Mouse (Mus musculus) midbrain, embryonic 16.5 days (tissue): ENCODE results near the gene Kcp. TPM values are rescaled to one million over a fixed set of nuclear protein-coding genes. Genes with fewer than 3 reads are reported as not detected.

ENCODE experiments used
- ATAC-seq: fragments of 200-750 bp; cut with Nextera tagmentation; 2 replicates; pipeline ENCODE4 v1.8.0; 2017; ENCODE audit warnings: moderate TSS enrichment
- H3K27ac ChIP-seq: fragments of 300-500 bp; sonication (generic); 2 replicates; pipeline ENCODE4 v1.5.1; 2014; ENCODE audit warnings: mild to moderate bottlenecking, low read length, mixed read lengths
- H3K27me3 ChIP-seq: fragments of 300-500 bp; sonication (generic); 2 replicates; pipeline ENCODE4 v1.6.1; 2014; ENCODE audit warnings: low read depth, low read length, mixed read lengths; ENCODE audit not compliant: control insufficient read depth, insufficient read depth
- H3K36me3 ChIP-seq: fragments of 300-500 bp; sonication (generic); 2 replicates; pipeline ENCODE4 v1.6.1; 2014; ENCODE audit warnings: mild to moderate bottlenecking, low read length, moderate library complexity, mixed read lengths; ENCODE audit not compliant: control insufficient read depth, insufficient read depth
- H3K4me1 ChIP-seq: fragments of 300-500 bp; sonication (generic); 2 replicates; pipeline ENCODE4 v1.6.1; 2014; ENCODE audit warnings: mild to moderate bottlenecking, low read length, mixed read lengths; ENCODE audit not compliant: control insufficient read depth, insufficient read depth
- H3K4me2 ChIP-seq: fragments of 300-500 bp; sonication (generic); 2 replicates; pipeline ENCODE4 v1.6.1; 2014; ENCODE audit warnings: mild to moderate bottlenecking, low read length, mixed read lengths
- H3K4me3 ChIP-seq: fragments of 300-500 bp; sonication (generic); 2 replicates; pipeline ENCODE4 v1.5.1; 2014; ENCODE audit warnings: low read depth, mild to moderate bottlenecking, low read length, moderate library complexity, mixed read lengths
- H3K9ac ChIP-seq: fragments of 300-500 bp; sonication (generic); 2 replicates; pipeline ENCODE4 v1.6.1; 2014; ENCODE audit warnings: low read depth, low read length, mixed read lengths
- H3K9me3 ChIP-seq: fragments of 300-500 bp; sonication (generic); replicated peaks from 2 replicates; pipeline ENCODE4 v1.6.1; 2014; ENCODE audit warnings: mild to moderate bottlenecking, low read length, mixed read lengths; ENCODE audit not compliant: control insufficient read depth, poor library complexity, severe bottlenecking
- WGBS: fragments of 180-500 bp; shearing (Covaris S2); extraction: QIAGEN DNeasy Blood & Tissue Kit; methylation state at CpG from one replicate; pipeline ENCODE4 v1.1.7; 2014; 5-methylcytosine and 5-hydroxymethylcytosine counted together
- polyA plus RNA-seq: library from polyadenylated mRNA; unstranded; fragments of >200 nt; fragmentation: Nextera tagmentation; extraction: Ambion mirVana; gene quantifications from 2 replicates; pipeline ENCODE4 v1.2.1, GENCODE M21; 2015

The Kcp gene
- polyA plus RNA-seq, 1 experiment from 2014 or later: 16.7 TPM

DNA sequence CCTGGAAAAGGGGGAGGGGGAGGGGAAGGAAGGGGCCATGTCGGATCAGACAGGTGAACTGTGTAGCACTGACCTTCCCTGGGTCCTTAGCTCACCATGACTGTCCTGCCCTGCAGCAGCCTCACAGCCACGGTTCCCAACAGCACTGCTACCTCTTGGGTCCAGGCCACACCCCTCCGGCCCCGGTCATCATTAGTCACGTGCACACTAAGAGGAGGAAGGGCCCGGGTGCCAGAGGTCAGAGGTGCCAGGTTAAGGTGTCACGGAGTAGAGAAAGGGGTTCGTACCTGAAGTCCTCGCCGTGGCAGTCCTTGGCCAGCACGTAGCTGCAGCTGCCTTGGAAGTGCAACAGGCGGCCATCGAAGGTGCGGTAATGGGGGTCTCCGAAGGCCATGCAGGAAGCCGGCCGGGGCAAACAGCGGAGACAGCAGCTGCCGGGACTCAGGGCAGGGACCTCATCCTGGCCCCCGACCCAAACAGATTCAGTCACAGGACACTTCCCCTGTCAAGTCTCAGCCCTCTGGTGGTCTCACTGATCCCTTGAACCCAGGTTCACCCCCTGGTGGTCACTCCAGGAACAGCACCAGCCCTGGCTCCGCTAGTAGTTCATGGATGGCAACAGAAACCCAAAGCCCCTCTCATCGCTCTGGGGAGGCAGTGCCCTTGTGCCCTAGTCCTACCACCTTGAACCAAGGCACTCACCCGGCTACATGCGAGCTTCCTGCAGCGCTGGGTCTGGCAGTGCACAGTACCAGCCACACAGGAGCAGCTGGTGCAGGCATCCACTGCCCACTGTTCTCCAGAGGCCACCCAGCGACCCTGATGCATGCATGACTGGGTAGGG lies 22.8 kb downstream of the Kcp start:
- Histone ChIP-seq H3K9me3 (no peaks in the 10 kb centered on the region), H3K27ac (no peak overlapping the region), H3K9ac (peak overlapping the region; percentile 41; the same call in 1 of the 2 replicates), H3K36me3 (no peaks in the 10 kb centered on the region), H3K4me3 (peak overlapping the region; percentile 20; the same call in 1 of the 2 replicates), H3K27me3 (peaks cover 19% of the 10 kb centered on the region), H3K4me1 (peaks cover 4% of the 10 kb centered on the region; the same call in 1 of the 2 replicates), H3K4me2 (peak overlapping the region; percentile 55)
- WGBS: 7% methylated on average over 26 of the region's 26 CpGs
- peak; percentile 50; the same call in 1 of the 2 replicates for ATAC-seq

DNA sequence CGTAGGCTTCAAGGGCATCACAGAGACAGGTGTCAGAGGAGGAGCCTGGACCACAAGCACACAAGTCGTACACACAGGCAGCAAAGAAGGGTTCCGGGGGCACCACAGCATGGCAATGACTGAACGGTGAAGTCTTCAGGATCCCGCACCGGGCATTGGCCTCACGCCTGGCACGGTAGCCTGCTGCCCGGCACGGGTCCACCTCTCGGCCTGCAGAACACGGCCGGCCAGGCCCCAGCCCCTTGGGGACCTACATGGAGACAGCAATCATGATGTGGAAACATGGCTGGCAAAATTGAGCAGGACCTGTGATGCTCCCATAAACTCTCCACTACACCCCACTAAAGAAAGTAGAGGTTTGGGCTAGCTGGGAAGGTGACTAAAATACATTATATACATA lies 25.1 kb downstream of the Kcp start:
- Histone ChIP-seq H3K9ac (no peak overlapping the region), H3K4me1 (peaks cover 4% of the 10 kb centered on the region; the same call in 1 of the 2 replicates), H3K4me2 (no peak overlapping the region), H3K9me3 (no peaks in the 10 kb centered on the region), H3K27me3 (peaks cover 19% of the 10 kb centered on the region), H3K27ac (no peak overlapping the region), H3K4me3 (no peak overlapping the region), H3K36me3 (no peaks in the 10 kb centered on the region)
- 95% methylated on average over 13 of the region's 13 CpGs for WGBS
- no peak for ATAC-seq

DNA sequence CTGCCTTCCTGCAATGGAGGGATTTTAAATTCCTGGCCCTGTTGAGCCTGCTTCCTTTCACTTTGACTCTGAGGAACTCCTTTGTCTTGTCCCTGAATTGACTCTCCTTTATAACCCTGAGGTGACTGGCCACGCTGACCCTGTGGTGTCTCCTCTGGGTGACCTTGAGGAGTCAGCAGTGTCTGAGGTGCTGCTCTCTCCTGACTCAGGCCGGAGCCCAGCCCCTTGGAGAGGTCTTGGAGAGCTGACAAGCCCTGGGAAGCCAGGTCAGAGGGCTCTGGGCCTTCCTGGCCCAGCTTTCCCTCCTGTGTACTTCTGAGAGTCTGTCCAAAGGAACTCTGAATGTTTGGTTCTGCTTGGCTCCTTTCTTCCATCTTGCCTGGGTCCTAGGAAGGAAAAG lies 33.0 kb downstream of the Kcp start:
- Histone ChIP-seq H3K36me3 (peaks cover 21% of the 10 kb centered on the region), H3K27ac (no peak overlapping the region), H3K9me3 (no peaks in the 10 kb centered on the region), H3K4me1 (no peaks in the 10 kb centered on the region), H3K4me2 (no peak overlapping the region), H3K4me3 (no peak overlapping the region), H3K27me3 (no peaks in the 10 kb centered on the region; the same call in 1 of the 2 replicates), H3K9ac (no peak overlapping the region)
- no peak for ATAC-seq
- WGBS: 69% methylated on average over 2 of the region's 2 CpGs

DNA sequence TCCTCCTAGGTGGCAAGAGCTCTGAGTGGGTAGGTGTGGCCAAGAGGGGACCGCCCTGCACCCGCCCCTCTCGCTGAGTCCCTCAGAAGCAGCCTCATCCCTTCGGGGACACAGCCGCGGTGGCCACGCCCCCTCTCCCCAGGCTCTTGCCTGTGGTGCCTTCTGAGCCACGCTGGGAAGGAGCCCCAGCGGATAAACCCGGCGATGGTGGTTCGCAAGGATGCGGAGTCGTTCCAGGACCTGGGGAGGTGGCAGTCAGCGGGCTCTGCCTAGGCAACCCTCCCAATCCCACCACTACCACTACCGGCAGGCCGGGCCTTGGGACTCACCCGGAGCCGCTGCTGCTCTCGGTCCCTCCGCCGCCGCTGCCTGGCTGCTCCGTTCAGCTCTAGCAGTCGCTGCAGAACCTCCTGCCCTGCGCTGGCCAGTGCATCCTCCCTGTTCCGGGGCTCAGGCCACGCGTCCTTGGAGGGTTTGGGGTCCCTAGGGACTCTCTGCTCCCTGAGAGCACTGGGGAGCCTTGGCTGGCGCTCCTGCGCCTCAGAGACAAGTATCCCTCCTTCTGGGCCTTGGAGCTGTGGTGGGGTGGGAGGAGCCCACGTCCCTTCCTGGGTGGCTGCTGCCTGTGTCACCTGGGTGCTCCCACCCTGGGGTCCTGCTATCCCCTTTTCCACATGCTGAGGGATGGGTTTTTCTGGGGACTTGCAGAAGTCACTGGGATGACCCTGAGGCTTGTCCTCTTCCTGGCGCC lies 33.6 kb downstream of the Kcp start:
- 2% methylated on average over 33 of the region's 33 CpGs for WGBS
- Histone ChIP-seq H3K9ac (peak overlapping the region; percentile 52), H3K36me3 (peaks cover 21% of the 10 kb centered on the region), H3K27me3 (no peaks in the 10 kb centered on the region; the same call in 1 of the 2 replicates), H3K27ac (no peak overlapping the region), H3K4me1 (peaks cover 1% of the 10 kb centered on the region), H3K4me3 (peak overlapping the region; percentile 30), H3K4me2 (peak overlapping the region; percentile 48), H3K9me3 (no peaks in the 10 kb centered on the region)
- ATAC-seq: peak; percentile 72

DNA sequence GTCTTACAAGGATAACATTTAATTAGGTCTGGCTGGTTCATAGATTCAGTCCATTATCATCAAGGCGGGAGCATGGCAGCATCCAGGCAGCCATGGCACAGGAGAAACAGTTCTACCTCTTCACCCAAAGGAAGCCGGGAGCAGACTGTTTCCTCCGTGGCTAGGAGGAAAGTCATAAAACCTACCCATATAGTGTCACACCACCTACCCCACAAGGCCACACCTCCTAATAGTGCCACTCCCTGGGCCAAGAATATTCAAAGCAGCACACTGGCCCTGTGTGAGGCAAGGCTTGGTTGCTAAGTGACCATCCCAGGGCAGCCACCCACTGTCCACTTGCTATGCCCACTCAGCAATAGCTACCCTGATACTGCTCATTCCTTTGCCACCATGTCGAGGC lies 36.6 kb downstream of the Kcp start, which contains the start of gene Atp6v1fnb:
Atp6v1fnb (plus strand) TSS at position 301 of the 400 bp plus-strand sequence.
- H3K27me3 ChIP-seq: no peaks in the 10 kb centered on the region; the same call in 1 of the 2 replicates
- H3K9me3 ChIP-seq: no peaks in the 10 kb centered on the region
- no peak within 1 kb of the TSS for H3K4me3 ChIP-seq
- no peak within 1 kb of the TSS for H3K9ac ChIP-seq
- 93% methylated on average over 4 of the region's 4 CpGs for WGBS
- H3K4me2 ChIP-seq: no peak within 1 kb of the TSS
- peaks cover 21% of the 10 kb centered on the region for H3K36me3 ChIP-seq
- H3K4me1 ChIP-seq: peaks cover 9% of the 10 kb centered on the region
- no peak for ATAC-seq
- no peak within 1 kb of the TSS for H3K27ac ChIP-seq

DNA sequence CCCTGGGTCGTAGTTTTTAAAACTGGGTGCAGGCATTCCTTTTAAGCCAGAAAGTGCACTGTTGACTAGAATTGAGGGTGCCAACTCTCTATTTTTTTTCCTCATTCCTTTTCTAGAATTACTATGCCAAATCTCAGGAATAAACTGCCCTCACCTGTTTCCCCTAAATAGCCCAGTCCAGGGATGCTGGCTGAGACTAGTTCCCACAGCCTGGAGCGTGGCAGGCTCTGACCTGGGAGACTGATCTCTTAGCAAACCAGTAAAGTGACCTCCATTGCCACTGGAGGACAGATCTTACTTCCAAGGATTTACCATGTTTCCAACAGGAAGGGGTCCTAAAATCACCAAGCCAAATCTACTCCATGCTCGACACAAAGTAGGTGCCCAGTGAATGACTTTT lies 38.9 kb downstream of the Kcp start:
- no peaks in the 10 kb centered on the region; the same call in 1 of the 2 replicates for H3K27me3 ChIP-seq
- no peak for ATAC-seq
- peaks cover 21% of the 10 kb centered on the region for H3K36me3 ChIP-seq
- no peak overlapping the region for H3K27ac ChIP-seq
- no peak overlapping the region; the same call in 1 of the 2 replicates for H3K9ac ChIP-seq
- WGBS: 91% methylated on average over 3 of the region's 3 CpGs
- H3K4me1 ChIP-seq: peaks cover 9% of the 10 kb centered on the region
- H3K4me3 ChIP-seq: peak overlapping the region; percentile 65
- no peaks in the 10 kb centered on the region for H3K9me3 ChIP-seq
- peak overlapping the region; percentile 69 for H3K4me2 ChIP-seq

DNA sequence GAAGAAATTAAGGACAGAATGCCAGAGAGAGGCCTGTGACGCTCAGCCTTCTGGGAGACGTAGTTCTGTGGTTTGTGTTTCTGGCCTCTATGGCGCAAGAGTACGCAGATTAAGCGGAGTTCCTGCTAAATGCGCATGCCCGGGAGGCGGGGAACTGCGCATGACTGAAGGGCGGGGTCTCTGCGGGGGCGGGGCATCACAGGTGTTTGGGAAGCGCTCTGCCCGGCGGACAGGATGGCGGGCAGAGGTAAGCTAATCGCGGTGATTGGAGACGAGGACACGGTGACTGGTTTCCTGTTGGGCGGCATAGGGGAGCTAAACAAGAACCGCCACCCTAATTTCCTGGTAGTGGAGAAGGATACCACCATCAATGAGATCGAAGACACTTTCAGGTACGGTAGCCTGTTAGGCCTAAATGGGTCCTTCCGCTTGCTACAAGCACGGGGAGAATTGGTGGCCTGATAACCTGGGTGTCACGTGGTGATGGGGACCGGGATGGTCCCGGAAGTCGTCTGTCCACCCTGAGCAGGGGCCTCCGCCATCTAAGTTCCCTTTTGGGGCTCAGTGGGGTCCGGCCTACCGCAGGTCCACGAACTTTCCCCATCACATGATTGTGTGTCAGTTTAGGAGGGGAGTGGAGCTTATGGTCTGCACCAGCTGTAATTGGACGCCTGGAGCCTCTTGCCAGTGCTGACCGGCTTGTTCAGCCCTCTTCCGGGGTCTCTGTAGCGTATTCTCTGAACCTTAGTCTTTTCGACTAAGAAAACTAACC lies 40.0 kb downstream of the Kcp start, which contains the start of gene Atp6v1f:
Atp6v1f (plus strand) TSS at position 136 of the 772 bp plus-strand sequence.
- H3K36me3 ChIP-seq: peaks cover 21% of the 10 kb centered on the region
- H3K27ac ChIP-seq: peak within 1 kb of the TSS; percentile 85
- no peaks in the 10 kb centered on the region for H3K27me3 ChIP-seq
- peak within 1 kb of the TSS; percentile 74 for H3K9ac ChIP-seq
- peak; percentile 97 for ATAC-seq
- no peaks in the 10 kb centered on the region for H3K9me3 ChIP-seq
- under 1% methylated on average over 39 of the region's 39 CpGs for WGBS
- peaks cover 9% of the 10 kb centered on the region for H3K4me1 ChIP-seq
- peak within 1 kb of the TSS; percentile 65 for H3K4me3 ChIP-seq
- H3K4me2 ChIP-seq: peak within 1 kb of the TSS; percentile 69

DNA sequence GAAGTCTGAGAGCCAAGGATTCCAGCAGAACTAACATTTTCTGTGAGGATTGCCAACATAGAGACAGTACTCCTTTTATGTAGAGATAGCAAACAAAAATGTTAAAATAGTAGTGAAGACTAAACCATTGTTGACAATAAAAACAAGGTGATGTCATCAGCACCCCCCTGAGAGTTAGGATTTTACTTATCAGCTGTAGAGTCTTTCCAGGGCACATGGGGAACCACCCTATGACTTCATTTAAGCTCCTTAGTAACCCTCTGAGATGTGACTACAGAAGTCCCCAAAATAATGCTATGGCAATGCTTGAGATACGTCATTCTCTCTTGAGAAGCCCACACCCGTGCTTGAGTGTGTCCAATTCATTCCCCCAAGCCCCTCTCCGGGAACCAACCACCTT lies 44.4 kb downstream of the Kcp start:
- Histone ChIP-seq H3K4me1 (peaks cover under 1% of the 10 kb centered on the region), H3K4me2 (no peak overlapping the region), H3K9ac (no peak overlapping the region), H3K36me3 (no peaks in the 10 kb centered on the region), H3K4me3 (no peak overlapping the region), H3K27ac (no peak overlapping the region), H3K27me3 (no peaks in the 10 kb centered on the region), H3K9me3 (no peaks in the 10 kb centered on the region)
- 67% methylated on average over 3 of the region's 3 CpGs for WGBS
- no peak for ATAC-seq
